Mouse (Mus musculus): ENCODE data around the gene Zfp37. TPM values are rescaled to one million over a fixed set of nuclear protein-coding genes. Genes with fewer than 3 reads are reported as not detected.
"Not testable (repeated sequence)": the region's sequence is repeated elsewhere in the genome, so short reads cannot be mapped to it uniquely, and the experiment has no call there.

Zfp37 gene
- polyA plus RNA-seq, 1 experiment, result 1.00 TPM

DNA sequence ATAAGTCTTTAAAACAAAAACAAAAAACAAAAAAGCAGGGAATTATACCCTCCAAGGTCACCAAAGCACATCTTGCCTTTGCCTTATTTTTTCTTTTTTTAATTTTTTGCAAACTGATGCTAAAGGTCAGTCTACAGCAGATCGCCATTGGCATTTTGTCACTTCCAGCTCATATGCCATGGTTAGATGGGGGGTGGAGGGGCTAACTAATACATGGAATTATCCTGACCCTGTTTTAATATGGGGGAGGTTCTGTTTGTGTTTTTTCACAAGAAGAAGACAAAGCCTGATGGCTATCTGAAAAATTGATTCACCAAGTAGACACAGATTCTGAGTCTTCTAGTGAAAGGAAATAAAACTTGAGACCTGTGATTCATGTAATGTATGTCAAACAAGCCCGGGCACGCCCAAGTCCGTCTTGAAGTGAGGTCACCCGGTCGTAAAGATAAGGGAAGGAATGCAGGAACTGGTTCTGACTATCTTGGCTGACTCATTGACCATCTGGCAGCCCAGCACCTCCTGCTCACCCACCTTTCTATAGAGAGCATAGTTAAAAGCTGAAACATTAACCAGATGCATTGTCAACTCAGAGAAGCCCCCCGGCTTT lies 30.8 kb downstream of the Zfp37 start:
- H3K4me1 ChIP-seq (ENCODE audit: control insufficient read depth, insufficient read depth, low read length), result no peaks in the 10 kb centered on the region
- H3K27ac ChIP-seq (ENCODE audit: control insufficient read depth, insufficient read depth, low read depth, low read length, poor library complexity), result no peak overlapping the region
- no peak for TF ChIP-seq CTCF (IDR thresholded peaks at IDR 0.05; ENCODE audit: control insufficient read depth, insufficient read depth, low read length)
- no peak for TF ChIP-seq POLR2A (IDR thresholded peaks at IDR 0.05; ENCODE audit: borderline replicate concordance, control insufficient read depth, low read depth, low read length)
- 76% methylated on average over 7 of the region's 7 CpGs for WGBS
- H3K4me3 ChIP-seq (replicated peaks; ENCODE audit: control insufficient read depth, low read depth, low read length), result no peak overlapping the region

DNA sequence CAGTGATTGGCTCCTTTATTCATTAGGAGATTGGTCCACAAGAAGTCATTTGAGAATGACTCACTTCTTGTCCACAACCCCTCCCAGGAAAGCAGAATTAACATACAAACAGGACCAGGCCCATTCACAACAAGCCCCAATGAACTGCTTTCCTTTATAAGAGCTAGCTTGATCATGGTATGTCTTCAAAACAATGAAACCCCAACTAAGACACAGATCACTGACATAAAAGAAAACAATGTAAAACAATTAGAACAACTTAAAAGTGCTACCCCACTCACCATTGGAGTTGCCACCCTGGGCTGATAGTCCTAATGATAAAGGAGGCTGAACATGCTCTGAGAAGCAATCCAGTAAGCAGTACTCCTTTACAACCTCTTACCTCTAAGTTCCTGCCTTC lies 42.1 kb downstream of the Zfp37 start:
- no peaks in the 10 kb centered on the region for H3K4me1 ChIP-seq (ENCODE audit: control insufficient read depth, insufficient read depth, low read length)
- no peak for TF ChIP-seq POLR2A (IDR thresholded peaks at IDR 0.05; ENCODE audit: borderline replicate concordance, control insufficient read depth, low read depth, low read length)
- no peak for TF ChIP-seq CTCF (IDR thresholded peaks at IDR 0.05; ENCODE audit: control insufficient read depth, insufficient read depth, low read length)
- H3K4me3 ChIP-seq (replicated peaks; ENCODE audit: control insufficient read depth, low read depth, low read length), result no peak overlapping the region
- H3K27ac ChIP-seq (ENCODE audit: control insufficient read depth, insufficient read depth, low read depth, low read length, poor library complexity), result no peak overlapping the region

- Histone ChIP-seq H3K27ac (ENCODE audit: control insufficient read depth, insufficient read depth, low read depth, low read length, poor library complexity) (no peak overlapping the region), H3K4me1 (ENCODE audit: control insufficient read depth, insufficient read depth, low read length) (no peaks in the 10 kb centered on the region), H3K4me3 (replicated peaks; ENCODE audit: control insufficient read depth, low read depth, low read length) (no peak overlapping the region)
- TF ChIP-seq POLR2A (IDR thresholded peaks at IDR 0.05; ENCODE audit: borderline replicate concordance, control insufficient read depth, low read depth, low read length) (no peak), CTCF (IDR thresholded peaks at IDR 0.05; ENCODE audit: control insufficient read depth, insufficient read depth, low read length) (peak; percentile 31; the same call in 1 of the 2 replicates)
- WGBS, result 39% methylated on average over 5 of the region's 5 CpGs
These were observed 53.6 kb downstream of the Zfp37 start for GRCm38 (mm10) chr4:62177282-62177681.

DNA sequence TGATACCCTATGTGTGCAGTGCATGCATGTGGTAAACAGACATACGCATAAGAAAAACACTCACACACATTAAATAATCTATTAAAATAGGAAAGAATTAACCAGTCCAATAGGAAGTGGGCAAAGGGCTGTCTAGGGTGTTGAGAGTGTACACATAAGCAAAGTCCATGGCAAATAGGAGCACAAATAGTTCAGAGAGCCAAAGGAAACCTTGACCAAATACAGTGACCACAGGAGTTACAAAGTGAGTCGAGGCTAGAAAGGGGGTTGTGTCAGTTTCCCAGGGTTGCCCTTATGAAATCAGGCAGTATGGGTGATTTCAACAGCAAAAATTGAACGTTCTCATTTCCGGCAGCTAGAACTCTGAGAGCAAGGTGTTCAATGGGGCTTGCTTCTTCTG lies 56.4 kb downstream of the Zfp37 start:
- Histone ChIP-seq H3K27ac (ENCODE audit: control insufficient read depth, insufficient read depth, low read depth, low read length, poor library complexity) (no peak overlapping the region), H3K4me1 (ENCODE audit: control insufficient read depth, insufficient read depth, low read length) (no peaks in the 10 kb centered on the region), H3K4me3 (replicated peaks; ENCODE audit: control insufficient read depth, low read depth, low read length) (no peak overlapping the region)
- TF ChIP-seq POLR2A (IDR thresholded peaks at IDR 0.05; ENCODE audit: borderline replicate concordance, control insufficient read depth, low read depth, low read length), result no peak
- no peak for TF ChIP-seq CTCF (IDR thresholded peaks at IDR 0.05; ENCODE audit: control insufficient read depth, insufficient read depth, low read length)
- WGBS, result 72% methylated on average over 4 of the region's 4 CpGs

DNA sequence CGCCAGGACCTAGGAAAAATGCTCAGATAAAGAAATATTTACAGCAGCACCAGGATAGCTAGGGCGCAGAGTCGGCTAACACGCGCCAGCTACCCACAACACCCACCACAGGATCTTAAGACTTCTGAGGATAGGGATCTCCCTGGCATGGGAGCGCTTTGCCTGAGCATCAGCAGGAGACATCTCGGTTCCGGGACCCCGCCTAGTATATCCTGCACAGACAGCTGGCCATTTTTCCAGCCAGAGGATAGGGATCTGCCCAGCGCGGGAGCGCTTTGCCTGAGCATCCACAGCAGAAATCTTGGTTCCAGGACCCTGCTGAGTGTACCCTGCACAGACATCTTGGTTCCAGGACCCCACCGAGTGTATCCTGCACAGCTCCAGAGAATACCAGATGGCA lies 63.2 kb downstream of the Zfp37 start:
- not testable (repeated sequence) for H3K27ac ChIP-seq (ENCODE audit: control insufficient read depth, insufficient read depth, low read depth, low read length, poor library complexity); H3K4me1 ChIP-seq (ENCODE audit: control insufficient read depth, insufficient read depth, low read length); H3K4me3 ChIP-seq (replicated peaks; ENCODE audit: control insufficient read depth, low read depth, low read length)
- WGBS, result 83% methylated on average over 13 of the region's 13 CpGs

DNA sequence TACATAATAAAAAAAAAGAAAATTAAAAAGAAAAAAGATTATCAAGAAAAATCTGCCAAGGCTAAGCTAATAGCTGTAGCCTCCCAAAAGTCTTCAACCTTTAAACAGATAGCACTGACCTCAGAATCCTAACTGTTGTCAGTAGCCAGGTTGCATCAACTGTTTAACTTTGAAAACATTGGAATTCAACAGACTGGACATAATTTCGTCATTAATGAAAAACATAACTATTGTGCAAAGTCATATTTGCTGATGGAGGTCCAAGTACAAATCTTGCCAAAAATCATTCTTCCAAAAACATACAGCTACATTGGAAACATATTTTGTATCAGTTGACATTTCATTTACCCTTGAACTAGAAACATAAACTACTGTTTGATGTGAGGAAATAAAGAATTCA lies 72.4 kb downstream of the Zfp37 start:
- no peak for TF ChIP-seq CTCF (IDR thresholded peaks at IDR 0.05; ENCODE audit: control insufficient read depth, insufficient read depth, low read length)
- no peak for TF ChIP-seq POLR2A (IDR thresholded peaks at IDR 0.05; ENCODE audit: borderline replicate concordance, control insufficient read depth, low read depth, low read length)
- 52% methylated on average over 1 of the region's 1 CpGs for WGBS
- H3K4me1 ChIP-seq (ENCODE audit: control insufficient read depth, insufficient read depth, low read length), result no peaks in the 10 kb centered on the region
- H3K27ac ChIP-seq (ENCODE audit: control insufficient read depth, insufficient read depth, low read depth, low read length, poor library complexity), result no peak overlapping the region
- no peak overlapping the region for H3K4me3 ChIP-seq (replicated peaks; ENCODE audit: control insufficient read depth, low read depth, low read length)

DNA sequence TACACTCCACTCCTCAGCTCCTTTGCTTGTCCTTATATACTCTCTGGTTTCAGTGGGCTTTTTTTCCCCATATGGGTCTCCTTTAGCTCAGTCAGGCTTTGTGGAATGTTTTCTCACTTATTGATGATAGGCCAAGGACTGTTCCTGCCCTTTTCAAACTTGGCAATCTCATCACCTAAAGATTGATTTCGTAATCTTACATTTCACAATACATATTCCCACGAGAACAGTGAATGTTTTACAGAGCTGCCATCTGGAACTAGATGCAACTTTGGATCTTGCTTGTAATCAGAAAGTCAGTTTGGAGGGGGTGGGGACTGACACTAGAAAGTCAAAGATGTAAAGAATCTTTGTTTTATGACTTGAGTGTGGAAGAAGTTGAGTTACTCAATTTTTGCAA lies 80.0 kb downstream of the Zfp37 start, which contains the start of gene Mup21:
Gene Mup21, minus strand, starts transcription at position 53 of the 400 bp plus-strand sequence.
- no peaks in the 10 kb centered on the region for H3K4me1 ChIP-seq (ENCODE audit: control insufficient read depth, insufficient read depth, low read length)
- TF ChIP-seq CTCF (IDR thresholded peaks at IDR 0.05; ENCODE audit: control insufficient read depth, insufficient read depth, low read length), result no peak
- TF ChIP-seq POLR2A (IDR thresholded peaks at IDR 0.05; ENCODE audit: borderline replicate concordance, control insufficient read depth, low read depth, low read length), result no peak
- H3K4me3 ChIP-seq (replicated peaks; ENCODE audit: control insufficient read depth, low read depth, low read length), result no peak within 1 kb of the TSS
- WGBS, result 57% methylated on average over 2 of the region's 2 CpGs
- no peak within 1 kb of the TSS for H3K27ac ChIP-seq (ENCODE audit: control insufficient read depth, insufficient read depth, low read depth, low read length, poor library complexity)

Other genes starting within 250 kb of the Zfp37 start
- gene Mup20, start 176.9 kb downstream of the Zfp37 start, polyA plus RNA-seq (2011; ENCODE audit: insufficient read depth, insufficient read length, low replicate concordance, missing spikeins), result 13.1 and 68.0 TPM in 2 replicates
- gene Mup3, start 143.7 kb downstream of the Zfp37 start, polyA plus RNA-seq (2011; ENCODE audit: insufficient read depth, insufficient read length, low replicate concordance, missing spikeins), result 32.1 and 139 TPM in 2 replicates
- not detected in 2 replicates for gene Mup21, start 80.2 kb downstream of the Zfp37 start, polyA plus RNA-seq (2011; ENCODE audit: insufficient read depth, insufficient read length, low replicate concordance, missing spikeins)
- 7.8 and 13.3 TPM in 2 replicates for gene Slc31a2, start 31.5 kb upstream of the Zfp37 start, polyA plus RNA-seq (2011; ENCODE audit: insufficient read depth, insufficient read length, low replicate concordance, missing spikeins)
- 13.2 and 32.9 TPM in 2 replicates for gene Fkbp15, start 129.5 kb upstream of the Zfp37 start, polyA plus RNA-seq (2011; ENCODE audit: insufficient read depth, insufficient read length, low replicate concordance, missing spikeins)
- 4.9 and 7.3 TPM in 2 replicates for gene Slc31a1, start 129.7 kb upstream of the Zfp37 start, polyA plus RNA-seq (2011; ENCODE audit: insufficient read depth, insufficient read length, low replicate concordance, missing spikeins)
- gene Cdc26, start 177.6 kb upstream of the Zfp37 start, polyA plus RNA-seq (2011; ENCODE audit: insufficient read depth, insufficient read length, low replicate concordance, missing spikeins), result 93.6 and 98.5 TPM in 2 replicates
- 7.3 and 13.7 TPM in 2 replicates for gene Prpf4, start 177.8 kb upstream of the Zfp37 start, polyA plus RNA-seq (2011; ENCODE audit: insufficient read depth, insufficient read length, low replicate concordance, missing spikeins)
- gene Rnf183, start 204.2 kb upstream of the Zfp37 start, polyA plus RNA-seq (2011; ENCODE audit: insufficient read depth, insufficient read length, low replicate concordance, missing spikeins), result not detected in 2 replicates
- gene Wdr31, start 239.8 kb upstream of the Zfp37 start, polyA plus RNA-seq (2011; ENCODE audit: insufficient read depth, insufficient read length, low replicate concordance, missing spikeins), result 1.0 and 1.3 TPM in 2 replicates
- 1.4 TPM in 1 of 2 replicates, not detected in the other for gene Bspry, start 249.0 kb upstream of the Zfp37 start, polyA plus RNA-seq (2011; ENCODE audit: insufficient read depth, insufficient read length, low replicate concordance, missing spikeins)